Mouse (Mus musculus): ENCODE results near the gene Dync1li2.

Gene Dync1li2

DNA sequence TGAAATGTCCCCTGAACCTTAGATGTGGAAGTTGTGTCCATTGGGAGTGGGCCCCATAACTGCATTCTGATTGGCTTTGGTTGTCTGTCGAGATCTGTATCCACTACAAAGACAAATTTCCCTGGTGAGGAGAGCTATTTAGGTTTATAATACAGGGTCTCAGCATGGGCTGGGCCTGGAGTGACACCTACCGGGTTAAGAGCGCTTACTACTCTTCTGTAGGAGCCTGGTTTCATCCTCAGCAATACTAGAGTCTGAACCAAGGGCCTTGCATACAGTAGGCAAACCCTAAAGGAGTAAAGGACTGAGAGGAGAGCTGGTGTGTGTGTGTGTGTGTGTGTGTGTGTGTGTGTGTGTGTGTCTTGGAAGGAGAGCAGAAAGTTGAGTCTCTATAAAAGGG lies 28.6 kb downstream of the Dync1li2 start:
- DNase-seq (ENCODE audit: low spot score in 2 of 2), result no peak

DNA sequence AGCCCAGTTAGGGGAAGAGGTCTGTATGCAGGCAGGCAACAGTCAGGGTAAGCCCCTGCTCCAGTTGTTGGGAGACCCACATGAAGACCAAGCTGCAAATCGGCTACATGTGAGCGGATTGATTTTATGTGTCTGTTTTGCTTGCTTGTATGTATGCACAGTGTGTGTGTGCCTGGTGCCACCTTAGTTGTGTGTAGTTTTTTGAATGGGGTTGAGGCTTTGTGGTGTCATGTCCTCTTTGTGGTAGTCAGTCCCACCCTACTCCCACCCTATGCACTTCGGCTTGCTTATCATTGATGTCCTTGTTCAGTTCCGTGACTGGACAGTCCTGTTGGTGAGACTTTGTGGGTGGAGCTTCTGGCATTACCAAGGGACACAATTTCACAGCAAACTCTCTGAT lies 29.1 kb downstream of the Dync1li2 start:
- DNase-seq (ENCODE audit: low spot score in 2 of 2), result no peak

GRCm38 (mm10) chr8:104412805-104413532 lies 29.9 kb downstream of the Dync1li2 start:
- DNase-seq (ENCODE audit: low spot score in 2 of 2), result no peak

DNA sequence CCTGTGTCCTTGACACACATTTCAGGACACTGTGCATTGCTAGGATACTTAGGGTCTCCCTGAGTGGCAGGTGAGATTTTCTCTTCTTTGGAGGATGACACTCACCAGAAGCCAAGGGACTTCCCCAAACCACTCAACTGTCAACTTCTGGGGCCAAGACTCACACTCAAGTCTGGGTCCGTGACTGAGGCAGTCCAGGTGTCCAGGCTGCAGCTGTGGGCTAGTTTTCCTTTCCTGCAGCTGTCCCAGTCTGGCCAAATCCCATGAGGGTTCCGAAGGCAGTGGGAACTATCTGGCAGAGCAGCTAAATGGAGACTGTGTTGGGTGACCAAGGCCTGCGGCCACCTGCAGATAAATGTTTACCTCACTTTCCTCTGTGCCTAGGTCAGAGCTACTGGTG lies 30.9 kb downstream of the Dync1li2 start:
- no peak for DNase-seq (ENCODE audit: low spot score in 2 of 2)

DNA sequence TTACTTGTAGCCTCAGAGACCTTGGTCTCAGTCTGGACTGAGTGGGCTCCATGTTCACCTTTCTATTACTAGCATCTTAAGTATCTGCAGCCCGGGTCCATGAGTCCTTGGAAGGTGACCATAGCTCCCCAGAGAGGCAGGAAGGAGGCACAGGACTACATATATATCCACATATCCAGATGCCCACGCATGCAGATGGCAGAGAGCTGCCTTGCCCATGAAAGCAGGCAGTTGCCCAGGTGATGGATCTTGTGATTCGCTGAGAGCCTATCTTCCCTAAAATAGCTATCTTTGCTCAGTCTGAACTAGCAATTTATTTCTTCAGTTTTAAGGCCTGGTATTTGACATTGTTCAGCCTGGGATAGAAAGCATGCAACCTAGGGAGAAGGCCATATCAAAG lies 31.4 kb downstream of the Dync1li2 start:
- no peak for DNase-seq (ENCODE audit: low spot score in 2 of 2)

GRCm38 (mm10) chr8:104410628-104411273 lies 32.1 kb downstream of the Dync1li2 start:
- DNase-seq (ENCODE audit: low spot score in 2 of 2), result no peak

DNA sequence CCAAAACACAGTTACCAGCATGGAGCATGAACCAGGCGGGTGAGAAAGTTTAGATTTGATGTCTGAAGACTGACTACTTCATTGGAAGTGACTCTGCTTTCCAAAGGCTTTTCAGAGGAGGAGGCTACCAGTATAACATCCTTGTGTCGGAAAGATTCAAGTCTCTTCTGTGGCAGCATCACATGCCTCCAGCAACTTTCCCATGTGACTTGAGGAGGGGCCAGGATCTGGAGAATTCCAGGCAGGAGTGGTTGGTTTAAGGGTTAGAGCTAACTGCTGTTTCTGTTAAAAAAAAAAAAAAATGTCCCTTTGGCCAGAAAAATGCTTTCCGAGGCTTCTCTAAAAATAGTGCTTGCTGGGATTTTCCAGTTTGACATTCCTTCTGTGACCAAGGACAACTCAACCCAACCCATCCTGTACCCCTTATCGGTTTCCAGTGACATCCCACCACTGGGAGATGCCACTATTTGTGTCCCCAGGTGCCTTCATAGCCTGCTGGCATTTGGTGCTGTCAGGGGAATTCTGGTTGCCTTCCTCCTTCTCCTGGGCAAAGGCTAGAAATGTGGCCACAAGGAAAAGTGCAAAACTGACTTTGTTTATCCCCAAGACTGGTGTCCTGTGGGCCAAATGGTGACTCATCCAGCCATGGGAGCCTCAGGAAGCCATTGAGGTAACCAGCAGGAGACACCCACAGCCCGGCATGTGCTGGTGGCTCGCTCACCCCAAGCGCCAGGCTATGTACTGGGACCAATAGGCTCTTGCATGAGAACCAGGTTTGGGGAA lies 34.3 kb downstream of the Dync1li2 start:
- DNase-seq (ENCODE audit: low spot score in 2 of 2), result no peak

- no peak for DNase-seq (ENCODE audit: low spot score in 2 of 2)
These were observed 36.3 kb downstream of the Dync1li2 start for GRCm38 (mm10) chr8:104406340-104407128.

DNA sequence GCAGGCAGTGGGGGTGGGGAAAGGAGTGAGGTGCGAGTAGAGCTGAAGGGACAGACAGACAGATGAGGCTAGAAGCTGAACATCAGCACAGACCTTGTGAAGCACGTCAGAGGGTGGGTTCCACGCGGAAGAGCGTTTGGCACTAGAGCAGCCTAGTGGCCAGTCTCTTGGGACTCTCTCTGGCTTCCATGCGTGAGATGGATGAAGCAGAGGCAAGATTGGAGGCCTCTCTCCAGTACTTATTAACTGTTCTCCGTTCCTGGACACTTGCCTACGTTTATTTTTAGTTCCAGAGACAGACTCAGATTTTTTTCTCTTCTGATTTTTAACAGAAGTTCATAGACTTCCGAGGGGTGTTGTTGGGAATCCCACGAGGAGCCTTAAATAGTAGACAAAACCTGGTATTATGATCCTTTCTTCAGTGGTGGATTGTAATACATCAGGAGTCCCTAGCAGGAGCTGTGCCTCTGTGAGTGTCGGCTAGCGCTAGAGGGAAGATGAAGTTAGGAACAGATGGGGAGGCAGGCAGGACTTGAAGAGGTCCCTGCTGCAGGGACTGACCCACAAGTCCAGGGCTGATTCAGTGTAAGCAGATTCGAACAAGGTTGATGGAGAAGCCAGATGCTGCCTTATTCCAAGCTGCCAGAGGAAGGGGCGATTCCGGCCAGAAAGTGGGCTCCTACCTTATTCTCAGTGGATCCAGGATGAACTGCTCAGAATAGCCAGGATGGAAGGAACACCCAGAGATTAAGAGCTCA lies 37.2 kb downstream of the Dync1li2 start:
- no peak for DNase-seq (ENCODE audit: low spot score in 2 of 2)

DNA sequence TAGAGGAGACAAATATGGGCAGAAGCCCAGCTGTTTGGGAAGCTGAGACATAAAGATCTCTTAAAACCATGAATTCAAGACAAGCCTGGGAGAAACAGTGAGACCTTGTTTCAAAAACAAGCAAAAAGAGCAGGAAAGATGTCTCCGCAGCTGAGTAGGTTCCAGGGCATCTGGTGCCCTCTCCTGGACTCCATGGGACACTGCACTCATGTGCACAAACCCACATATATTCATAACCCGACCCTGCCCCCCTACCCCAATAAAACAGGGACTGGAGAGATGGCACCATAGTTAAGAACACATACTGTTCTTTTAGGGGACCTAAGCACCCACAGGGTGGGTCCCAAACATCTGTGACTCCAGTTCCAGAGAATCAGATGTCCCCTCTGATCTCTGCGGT lies 39.3 kb downstream of the Dync1li2 start:
- DNase-seq (ENCODE audit: low spot score in 2 of 2), result no peak

GRCm38 (mm10) chr8:104395703-104396357 lies 47.0 kb downstream of the Dync1li2 start, which contains the start of gene Cmtm4:
TSS of gene Cmtm4 (minus strand) at chr8:104395807.
- no peak for DNase-seq (ENCODE audit: low spot score in 2 of 2)

- DNase-seq (ENCODE audit: low spot score in 2 of 2), result peak in 1 of 2 experiments; percentile 59
These were observed 47.8 kb downstream of the Dync1li2 start for GRCm38 (mm10) chr8:104394801-104395702.

DNA sequence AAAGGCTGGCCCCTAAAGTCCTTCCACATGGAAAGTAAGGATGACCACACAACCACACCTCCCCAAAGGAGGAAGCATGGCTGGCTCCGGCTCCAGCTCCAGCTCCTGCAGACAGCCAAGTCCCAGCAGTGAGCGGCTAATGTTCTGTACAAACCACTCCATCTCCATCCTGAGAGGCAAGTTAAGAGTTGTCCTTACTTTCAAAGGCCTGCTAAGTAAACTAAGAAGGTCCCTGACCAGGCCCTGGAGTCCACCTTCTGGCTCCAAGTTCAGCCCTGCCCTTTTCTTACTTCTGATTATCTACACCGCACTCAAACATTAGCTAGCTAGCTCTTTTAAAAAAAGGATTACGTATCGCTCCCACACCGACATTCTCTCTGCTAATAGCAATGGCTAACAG lies 49.1 kb downstream of the Dync1li2 start:
- no peak for DNase-seq (ENCODE audit: low spot score in 2 of 2)

GRCm38 (mm10) chr8:104393139-104393538 lies 49.7 kb downstream of the Dync1li2 start:
- DNase-seq (ENCODE audit: low spot score in 2 of 2), result no peak

- no peak for DNase-seq (ENCODE audit: low spot score in 2 of 2)
These were observed 52.6 kb downstream of the Dync1li2 start for GRCm38 (mm10) chr8:104390245-104390644.

DNA sequence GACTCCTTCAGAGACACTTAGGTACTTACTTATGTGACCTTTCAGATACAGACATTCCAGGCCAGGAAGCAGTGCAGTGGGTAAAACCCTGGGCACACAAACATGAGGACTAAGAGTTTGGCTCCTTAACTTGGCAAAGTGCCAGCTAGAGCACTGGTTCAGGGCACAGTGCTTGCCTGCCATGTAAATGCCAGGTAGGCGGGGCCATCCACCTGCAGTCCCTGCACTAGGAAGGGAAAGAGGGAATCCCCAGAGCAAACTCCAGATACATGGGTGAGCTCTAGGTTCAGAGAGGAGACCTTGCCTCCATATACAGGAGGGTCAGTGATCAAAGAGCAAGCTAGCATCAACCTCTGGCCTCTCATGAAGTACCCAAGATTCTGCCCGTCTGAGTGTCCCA lies 54.9 kb downstream of the Dync1li2 start:
- no peak for DNase-seq (ENCODE audit: low spot score in 2 of 2)

DNA sequence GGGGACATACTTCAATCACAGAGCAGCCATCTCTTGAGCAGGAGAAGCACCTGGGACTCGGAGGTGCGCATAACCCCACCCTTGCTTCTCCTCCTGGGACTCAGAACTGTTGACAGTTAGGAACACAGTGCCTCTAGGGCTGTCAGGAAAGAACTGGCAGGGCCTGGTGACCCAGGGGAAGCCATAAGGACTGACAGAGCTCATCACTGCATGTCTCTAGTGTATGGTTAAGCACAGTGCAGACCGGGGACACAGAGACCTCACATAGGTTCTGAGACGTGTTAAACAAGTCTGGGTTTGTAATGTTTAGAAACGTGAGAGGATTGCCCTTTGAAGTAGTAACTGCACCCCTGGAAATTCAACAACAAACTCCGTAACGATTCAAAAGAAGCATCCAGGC lies 55.3 kb downstream of the Dync1li2 start:
- no peak for DNase-seq (ENCODE audit: low spot score in 2 of 2)

- DNase-seq (ENCODE audit: low spot score in 2 of 2), result no peak
These were observed 56.2 kb downstream of the Dync1li2 start for GRCm38 (mm10) chr8:104386693-104387092.

GRCm38 (mm10) chr8:104383977-104384376 lies 58.9 kb downstream of the Dync1li2 start:
- no peak for DNase-seq (ENCODE audit: low spot score in 2 of 2)
